Mouse (Mus musculus) thymus, adult 2 months (tissue): ENCODE data around the gene Zbtb38. TPM values are rescaled to one million over a fixed set of nuclear protein-coding genes. Genes with fewer than 3 reads are reported as not detected.
A peak's percentile ranks its signal among the peaks of the same experiment; 100 is the strongest.

ENCODE experiments used
- DNase-seq: peaks from one replicate; pipeline ENCODE4 v3.0.0; 2021
- H3K27ac ChIP-seq: fragments of 200-500 bp; 2 replicates; pipeline ENCODE4 v1.5.1; 2012; ENCODE audit warnings: low read length, control low read depth; ENCODE audit not compliant: control insufficient read depth, insufficient read depth
- H3K27me3 ChIP-seq: fragments of 200-500 bp; 2 replicates; pipeline ENCODE4 v1.6.1; 2012; ENCODE audit warnings: mild to moderate bottlenecking, low read length, moderate library complexity, mixed read lengths; ENCODE audit not compliant: control insufficient read depth, insufficient read depth
- H3K36me3 ChIP-seq: fragments of 200-500 bp; 2 replicates; pipeline ENCODE4 v1.6.1; 2012; ENCODE audit warnings: mild to moderate bottlenecking, low read length, moderate library complexity; ENCODE audit not compliant: control insufficient read depth, insufficient read depth
- H3K4me1 ChIP-seq: fragments of 200-500 bp; replicated peaks from 2 replicates; pipeline ENCODE4 v1.6.1; 2012; ENCODE audit warnings: low read length; ENCODE audit not compliant: control insufficient read depth, insufficient read depth
- H3K4me3 ChIP-seq: fragments of 200-500 bp; 2 replicates; pipeline ENCODE4 v1.5.1; 2012; ENCODE audit warnings: mild to moderate bottlenecking, low read length, control low read depth, moderate library complexity; ENCODE audit not compliant: control insufficient read depth, insufficient read depth
- CTCF ChIP-seq: fragments of 200-500 bp; IDR thresholded peaks from 2 replicates; pipeline ENCODE4 v1.5.1; 2012; ENCODE audit warnings: mild to moderate bottlenecking, control low read depth, low read length, moderate library complexity, borderline replicate concordance; ENCODE audit not compliant: control insufficient read depth, poor library complexity, insufficient read depth; ENCODE audit errors: extremely low read depth
- POLR2A ChIP-seq: fragments of 200-500 bp; IDR thresholded peaks from 2 replicates; pipeline ENCODE4 v1.6.1; 2012; ENCODE audit warnings: mild to moderate bottlenecking, low read length, control low read depth, moderate library complexity; ENCODE audit not compliant: control insufficient read depth, poor library complexity, insufficient read depth; ENCODE audit errors: extremely low read depth
- WGBS: fragments of 180-500 bp; shearing (Covaris S2); methylation state at CpG from one replicate; pipeline ENCODE4 v1.1.7; 2018; 5-methylcytosine and 5-hydroxymethylcytosine counted together
- polyA plus RNA-seq: library from polyadenylated mRNA; depleted of rRNA; stranded (reverse); fragments of >200 nt; gene quantifications from 2 replicates; pipeline ENCODE4 v1.2.3, GENCODE M21; 2012

Zbtb38 gene
- polyA plus RNA-seq, 1 experiment: 7.2 TPM

GRCm38 (mm10) chr9:96716136-96716535 is 36.5 kb downstream of the Zbtb38 start:
- H3K36me3 ChIP-seq: no peaks in the 10 kb centered on the region
- no peaks in the 10 kb centered on the region for H3K27me3 ChIP-seq
- peaks cover 23% of the 10 kb centered on the region for H3K4me1 ChIP-seq
- H3K27ac ChIP-seq: no peak overlapping the region
- H3K4me3 ChIP-seq: no peak overlapping the region
- 79% methylated on average over 10 of the region's 10 CpGs for WGBS
- DNase-seq: no peak
- no peak for TF ChIP-seq CTCF
- TF ChIP-seq POLR2A: no peak

GRCm38 (mm10) chr9:96715171-96715570 is 37.5 kb downstream of the Zbtb38 start:
- 96% methylated on average over 11 of the region's 11 CpGs for WGBS
- Histone ChIP-seq H3K36me3 (no peaks in the 10 kb centered on the region), H3K27me3 (no peaks in the 10 kb centered on the region), H3K4me3 (no peak overlapping the region), H3K4me1 (peaks cover 23% of the 10 kb centered on the region), H3K27ac (no peak overlapping the region)
- no peak for TF ChIP-seq CTCF
- TF ChIP-seq POLR2A: no peak
- no peak for DNase-seq

GRCm38 (mm10) chr9:96713472-96714390 is 38.9 kb downstream of the Zbtb38 start:
- peak overlapping the region; percentile 39; the same call in 1 of the 2 replicates for H3K27ac ChIP-seq
- peaks cover 17% of the 10 kb centered on the region for H3K4me1 ChIP-seq
- H3K4me3 ChIP-seq: peak overlapping the region; percentile 3; the same call in 1 of the 2 replicates
- no peak for DNase-seq
- 76% methylated on average over 14 of the region's 14 CpGs for WGBS
- H3K27me3 ChIP-seq: no peaks in the 10 kb centered on the region
- no peaks in the 10 kb centered on the region for H3K36me3 ChIP-seq
- TF ChIP-seq CTCF (no peak), POLR2A (no peak)

GRCm38 (mm10) chr9:96712758-96713471 is 39.7 kb downstream of the Zbtb38 start:
- Histone ChIP-seq H3K27ac (no peak overlapping the region), H3K27me3 (no peaks in the 10 kb centered on the region), H3K36me3 (no peaks in the 10 kb centered on the region), H3K4me3 (peak overlapping the region; percentile 3; the same call in 1 of the 2 replicates), H3K4me1 (peaks cover 15% of the 10 kb centered on the region)
- DNase-seq: peak; percentile 39
- 55% methylated on average over 14 of the region's 14 CpGs for WGBS
- TF ChIP-seq POLR2A: no peak
- TF ChIP-seq CTCF: no peak

GRCm38 (mm10) chr9:96712045-96712444 is 40.6 kb downstream of the Zbtb38 start:
- Histone ChIP-seq H3K27me3 (no peaks in the 10 kb centered on the region), H3K27ac (no peak overlapping the region), H3K36me3 (no peaks in the 10 kb centered on the region), H3K4me1 (peaks cover 15% of the 10 kb centered on the region), H3K4me3 (no peak overlapping the region)
- no peak for DNase-seq
- 98% methylated on average over 12 of the region's 12 CpGs for WGBS
- no peak for TF ChIP-seq CTCF

- peaks cover 23% of the 10 kb centered on the region for H3K4me1 ChIP-seq
- H3K27ac ChIP-seq: no peak overlapping the region
- TF ChIP-seq POLR2A: no peak
- no peak for TF ChIP-seq CTCF
- H3K27me3 ChIP-seq: no peaks in the 10 kb centered on the region
- DNase-seq: no peak
- no peaks in the 10 kb centered on the region for H3K36me3 ChIP-seq
- H3K4me3 ChIP-seq: no peak overlapping the region
- WGBS: 95% methylated on average over 15 of the region's 15 CpGs
Observed at GRCm38 (mm10) chr9:96710241-96710946, 42.2 kb downstream of the Zbtb38 start.
